Mouse (Mus musculus): Measurements from ENCODE around the gene D8Ertd738e. TPM values are rescaled to one million over a fixed set of nuclear protein-coding genes. Genes with fewer than 3 reads are reported as not detected.

Gene D8Ertd738e
- total and polyA plus RNA-seq, 3 experiments, result 158 to 249 (median 206) TPM

DNA sequence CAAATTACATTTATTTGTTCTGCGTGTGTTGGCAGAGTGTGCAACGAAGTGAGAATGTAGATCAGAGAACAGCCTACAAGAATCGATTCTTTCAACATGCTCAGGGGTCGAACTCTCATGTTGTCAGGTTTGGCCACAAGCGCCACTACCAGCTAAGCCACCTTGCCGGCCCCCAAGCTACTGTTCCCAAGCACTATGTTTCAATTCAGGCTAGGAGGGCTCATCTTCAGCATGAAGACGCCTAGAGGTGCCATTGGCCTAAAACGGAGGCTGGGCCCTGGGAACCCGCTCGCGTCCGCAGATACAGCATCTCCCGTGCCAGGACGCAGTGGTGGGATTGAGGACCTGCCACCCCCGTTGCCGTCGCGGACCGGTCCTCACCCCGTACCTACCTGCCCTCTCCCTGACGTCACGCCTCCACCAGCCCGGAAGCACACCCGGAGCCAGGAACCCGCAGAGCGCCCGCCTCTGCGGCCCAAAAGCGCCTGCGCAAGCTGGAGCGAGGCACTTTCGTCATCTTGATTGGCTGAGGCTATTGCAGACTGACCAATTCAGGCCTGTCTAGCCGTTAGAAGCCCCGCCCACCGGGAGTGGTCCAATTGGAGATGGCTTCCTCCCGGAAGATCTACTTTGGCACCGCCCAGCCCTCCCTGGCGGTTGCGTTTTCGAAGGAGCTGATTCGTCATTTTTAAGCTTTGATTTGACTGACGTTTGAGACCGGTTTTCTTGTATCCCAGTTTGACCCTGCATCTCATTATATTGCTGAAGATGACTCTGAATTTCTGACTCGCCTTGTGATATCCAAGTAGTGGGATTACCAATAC lies 20.6 kb upstream of the D8Ertd738e start, which contains the start of gene Ccdc130:
TSS of gene Ccdc130 (minus strand) at position 431 of the 824 bp plus-strand sequence.
- whole genome bisulfite sequencing, result 1% methylated on average over 44 of the region's 44 CpGs
- peak; percentile 13; the same call in 1 of the 2 replicates for TF ChIP-seq CTCF (IDR thresholded peaks at IDR 0.05)
- peak; percentile 88 for TF ChIP-seq POLR2A (IDR thresholded peaks at IDR 0.05; ENCODE audit: insufficient read depth, low read depth, low read length)
- TF ChIP-seq EP300 (IDR thresholded peaks at IDR 0.05; ENCODE audit: insufficient read depth, low read depth, low read length), result 0 out of 2 replicates have a peak, but pooled peaks have one; percentile 45
- DNase-seq, result peak; percentile 97 to 100
- peak within 1 kb of the TSS; percentile 73 for H3K9ac ChIP-seq (ENCODE audit: low read depth, low read length)
- H3K79me2 ChIP-seq (replicated peaks; ENCODE audit: control insufficient read depth, insufficient read depth, low read length), result no peaks in the 10 kb centered on the region
- H3K27ac ChIP-seq, result peak within 1 kb of the TSS; percentile 94
- intact Hi-C loops (cut with DNase I), result loop anchor here (2.0 kb wide), 1 partner anchor 17 kb away; no protein-coding TSS in a partner anchor
- H3K4me1 ChIP-seq (ENCODE audit: control insufficient read depth, insufficient read depth, low read length), result no peaks in the 10 kb centered on the region
- H3K36me3 ChIP-seq (ENCODE audit: control insufficient read depth, insufficient read depth, low read length), result no peaks in the 10 kb centered on the region
- H3K4me3 ChIP-seq, result peak within 1 kb of the TSS; percentile 97
- H3K27me3 ChIP-seq (ENCODE audit: control insufficient read depth, insufficient read depth, low read length), result no peaks in the 10 kb centered on the region

DNA sequence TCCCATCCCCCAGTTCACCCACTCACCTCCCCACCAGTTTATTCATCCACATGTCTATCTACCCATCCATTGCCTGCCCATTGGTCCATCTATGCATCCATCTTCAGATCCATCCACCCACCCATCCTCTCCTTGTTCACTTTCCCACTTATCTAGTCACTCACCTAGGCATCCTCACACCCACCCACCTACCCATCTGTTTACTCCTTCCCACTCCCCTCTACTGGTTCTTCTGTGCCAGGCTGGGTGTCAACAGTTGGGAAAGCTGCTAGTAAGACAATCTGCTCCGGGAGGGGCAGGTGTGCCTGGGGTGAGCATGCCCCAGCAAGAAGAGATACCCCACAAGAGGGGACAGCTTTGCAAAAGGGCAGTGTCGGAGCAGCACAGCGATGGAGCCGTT lies 11.6 kb upstream of the D8Ertd738e start:
- DNase-seq, result no peak
- H3K36me3 ChIP-seq (ENCODE audit: control insufficient read depth, insufficient read depth, low read length), result no peaks in the 10 kb centered on the region
- intact Hi-C loops (cut with DNase I), result no loop called here
- H3K4me3 ChIP-seq, result no peak overlapping the region
- H3K79me2 ChIP-seq (replicated peaks; ENCODE audit: control insufficient read depth, insufficient read depth, low read length), result no peaks in the 10 kb centered on the region
- H3K27me3 ChIP-seq (ENCODE audit: control insufficient read depth, insufficient read depth, low read length), result no peaks in the 10 kb centered on the region
- TF ChIP-seq EP300 (IDR thresholded peaks at IDR 0.05; ENCODE audit: insufficient read depth, low read depth, low read length), result no peak
- no peak for TF ChIP-seq POLR2A (IDR thresholded peaks at IDR 0.05; ENCODE audit: insufficient read depth, low read depth, low read length)
- no peak for TF ChIP-seq CTCF (IDR thresholded peaks at IDR 0.05)
- H3K9ac ChIP-seq (ENCODE audit: low read depth, low read length), result no peak overlapping the region
- H3K27ac ChIP-seq, result no peak overlapping the region
- peaks cover 6% of the 10 kb centered on the region for H3K4me1 ChIP-seq (ENCODE audit: control insufficient read depth, insufficient read depth, low read length)
- 95% methylated on average over 4 of the region's 4 CpGs for WGBS

GRCm38 (mm10) chr8:84256822-84257610 lies 7.5 kb upstream of the D8Ertd738e start, which contains the start of gene Mri1:
Mri1 (minus strand) TSS chr8:84257326.
- WGBS, result under 1% methylated on average over 64 of the region's 64 CpGs
- Histone ChIP-seq H3K9ac (ENCODE audit: low read depth, low read length) (peak within 1 kb of the TSS; percentile 81), H3K27me3 (ENCODE audit: control insufficient read depth, insufficient read depth, low read length) (no peaks in the 10 kb centered on the region), H3K36me3 (ENCODE audit: control insufficient read depth, insufficient read depth, low read length) (no peaks in the 10 kb centered on the region), H3K27ac (peak within 1 kb of the TSS; percentile 85), H3K4me1 (ENCODE audit: control insufficient read depth, insufficient read depth, low read length) (peaks cover 8% of the 10 kb centered on the region), H3K79me2 (replicated peaks; ENCODE audit: control insufficient read depth, insufficient read depth, low read length) (no peaks in the 10 kb centered on the region), H3K4me3 (peak within 1 kb of the TSS; percentile 67)
- intact Hi-C loops (cut with DNase I), result loop anchor here (2.0 kb wide), 1 partner anchor 20 kb away; the partner anchor contains the start of gene Zswim4
- TF ChIP-seq POLR2A (IDR thresholded peaks at IDR 0.05; ENCODE audit: insufficient read depth, low read depth, low read length), result peak; percentile 78
- no peak for TF ChIP-seq CTCF (IDR thresholded peaks at IDR 0.05)
- peak; percentile 80; the same call in 1 of the 2 replicates for TF ChIP-seq EP300 (IDR thresholded peaks at IDR 0.05; ENCODE audit: insufficient read depth, low read depth, low read length)
- DNase-seq, result peak; percentile 82 to 87

DNA sequence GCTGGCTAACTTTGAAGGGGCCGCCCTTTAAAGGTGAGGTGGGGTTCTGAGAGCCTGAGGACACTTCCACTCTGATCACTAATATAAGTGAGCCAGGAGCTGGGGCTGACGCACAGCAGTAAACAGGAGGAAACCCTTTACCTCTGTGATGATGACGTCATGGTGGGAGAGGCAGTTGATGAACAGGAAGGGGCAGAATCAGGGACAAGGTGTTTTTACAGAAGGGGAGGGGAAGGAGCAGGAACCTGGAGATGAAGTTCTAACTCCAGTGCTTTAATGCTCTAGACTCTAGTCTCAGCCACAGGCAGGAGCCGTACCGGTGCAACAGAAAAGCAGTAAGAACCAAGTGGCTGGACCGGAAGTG lies 6.9 kb upstream of the D8Ertd738e start:
- intact Hi-C loops (cut with DNase I), result loop anchor here (2.0 kb wide), 1 partner anchor 20 kb away; the partner anchor contains the start of gene Zswim4

DNA sequence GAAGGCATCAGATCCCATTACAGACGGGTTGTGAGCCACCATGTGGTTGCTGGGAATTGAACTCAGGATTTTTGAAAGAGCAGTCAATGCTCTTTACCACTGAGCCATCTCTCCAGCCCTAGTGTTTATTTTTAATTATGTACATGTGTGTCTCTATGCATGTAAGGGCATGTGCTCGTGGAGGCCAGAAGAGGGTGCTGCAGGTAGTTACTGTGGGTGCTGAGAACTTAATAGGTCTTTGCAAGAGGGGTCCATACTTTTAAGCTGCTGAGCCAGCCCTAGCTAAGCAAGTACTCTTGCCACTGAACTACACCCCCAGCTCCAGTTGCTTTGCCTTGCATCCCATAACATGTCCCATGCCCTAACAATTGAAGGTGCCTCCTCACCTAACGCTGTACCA lies 6.3 kb upstream of the D8Ertd738e start:
- intact Hi-C loops (cut with DNase I), result loop anchor here (2.0 kb wide), 1 partner anchor 19 kb away; the partner anchor contains the start of gene Zswim4
- no peak overlapping the region for H3K27ac ChIP-seq
- TF ChIP-seq EP300 (IDR thresholded peaks at IDR 0.05; ENCODE audit: insufficient read depth, low read depth, low read length) (no peak), POLR2A (IDR thresholded peaks at IDR 0.05; ENCODE audit: insufficient read depth, low read depth, low read length) (no peak), CTCF (IDR thresholded peaks at IDR 0.05) (no peak)

More for the DNA sequence above, 6.9 kb upstream of the D8Ertd738e start:
- Histone ChIP-seq H3K27ac (peak overlapping the region; percentile 85), H3K79me2 (replicated peaks; ENCODE audit: control insufficient read depth, insufficient read depth, low read length) (no peaks in the 10 kb centered on the region), H3K9ac (ENCODE audit: low read depth, low read length) (peak overlapping the region; percentile 81), H3K4me3 (peak overlapping the region; percentile 67), H3K27me3 (ENCODE audit: control insufficient read depth, insufficient read depth, low read length) (no peaks in the 10 kb centered on the region), H3K4me1 (ENCODE audit: control insufficient read depth, insufficient read depth, low read length) (peaks cover 8% of the 10 kb centered on the region), H3K36me3 (ENCODE audit: control insufficient read depth, insufficient read depth, low read length) (no peaks in the 10 kb centered on the region)
- WGBS, result 12% methylated on average over 6 of the region's 6 CpGs
- TF ChIP-seq POLR2A (IDR thresholded peaks at IDR 0.05; ENCODE audit: insufficient read depth, low read depth, low read length) (no peak), EP300 (IDR thresholded peaks at IDR 0.05; ENCODE audit: insufficient read depth, low read depth, low read length) (no peak), CTCF (IDR thresholded peaks at IDR 0.05) (no peak)
- no peak for DNase-seq

More for the DNA sequence above, 6.3 kb upstream of the D8Ertd738e start:
- no peak for DNase-seq
- 84% methylated on average over 3 of the region's 3 CpGs for WGBS
- Histone ChIP-seq H3K36me3 (ENCODE audit: control insufficient read depth, insufficient read depth, low read length) (no peaks in the 10 kb centered on the region), H3K9ac (ENCODE audit: low read depth, low read length) (no peak overlapping the region; the same call in 1 of the 2 replicates), H3K4me3 (no peak overlapping the region), H3K27me3 (ENCODE audit: control insufficient read depth, insufficient read depth, low read length) (no peaks in the 10 kb centered on the region), H3K79me2 (replicated peaks; ENCODE audit: control insufficient read depth, insufficient read depth, low read length) (no peaks in the 10 kb centered on the region), H3K4me1 (ENCODE audit: control insufficient read depth, insufficient read depth, low read length) (peaks cover 8% of the 10 kb centered on the region)
